Mouse (Mus musculus) monocyte, adult 59 days (primary cell): Measurements from ENCODE around the gene Zfy1. TPM values are rescaled to one million over a fixed set of nuclear protein-coding genes. Genes with fewer than 3 reads are reported as not detected.

Experiments
- total RNA-seq, 2 experiments: library from RNA; stranded (reverse); gene quantifications; one replicate each; pipeline ENCODE4 v1.2.4; 2023

Zfy1 gene
- not detected for total RNA-seq

GRCm38 (mm10) chrY:797309-797708, at the start of gene Zfy1:
TSS of gene Zfy1 (minus strand) at chrY:797409.

GRCm38 (mm10) chrY:818396-818795, 21.2 kb upstream of the Zfy1 start, which contains the start of gene Uba1y:
TSS of gene Uba1y (plus strand) at chrY:818649.

Other genes starting within 250 kb of the Zfy1 start
- not detected for gene Uba1y, start 21.2 kb upstream of the Zfy1 start, total RNA-seq
- gene Kdm5d, start 100.4 kb upstream of the Zfy1 start, total RNA-seq, result 10 to 100 TPM in 1 of 2 experiments, not detected in 1; 22.8 TPM
- gene Eif2s3y, start 213.1 kb upstream of the Zfy1 start, total RNA-seq, result 10 to 100 TPM in 1 of 2 experiments, not detected in 1; 87.8 TPM